Mouse (Mus musculus) A20 (cell line): Measurements from ENCODE around the gene Ahdc1.
"Not testable (repeated sequence)": the region's sequence is repeated elsewhere in the genome, so short reads cannot be mapped to it uniquely, and the experiment has no call there.

ENCODE experiments used
- DNase-seq: peaks from one replicate; pipeline ENCODE4 v3.0.0-alpha.2; 2011; ENCODE audit warnings: low read depth, low spot score

The Ahdc1 gene

GRCm38 (mm10) chr4:132993553-132993952 lies 17.5 kb upstream of the Ahdc1 start:
- no peak for DNase-seq

- DNase-seq = no peak
Measured at GRCm38 (mm10) chr4:132997469-132998237, 13.4 kb upstream of the Ahdc1 start.

GRCm38 (mm10) chr4:133002896-133003295 lies 8.2 kb upstream of the Ahdc1 start:
- no peak for DNase-seq

GRCm38 (mm10) chr4:133003316-133004018 lies 7.6 kb upstream of the Ahdc1 start:
- no peak for DNase-seq

GRCm38 (mm10) chr4:133005233-133005632 lies 5.8 kb upstream of the Ahdc1 start:
- DNase-seq = peak; percentile 71

GRCm38 (mm10) chr4:133005885-133006451 lies 5.1 kb upstream of the Ahdc1 start:
- DNase-seq = not testable (repeated sequence)

- DNase-seq = no peak
Measured at GRCm38 (mm10) chr4:133007513-133008380, 3.3 kb upstream of the Ahdc1 start.

- DNase-seq = peak; percentile 62
Measured at GRCm38 (mm10) chr4:133009131-133009530, 1.9 kb upstream of the Ahdc1 start.

- DNase-seq = no peak
Measured at GRCm38 (mm10) chr4:133009676-133010075, 1.4 kb upstream of the Ahdc1 start.

- DNase-seq = no peak
Measured at GRCm38 (mm10) chr4:133010611-133011010, 449 bp upstream of the Ahdc1 start.

- DNase-seq = no peak
Measured at GRCm38 (mm10) chr4:133011821-133012775, 1.0 kb downstream of the Ahdc1 start.

- peak; percentile 26 for DNase-seq
Measured at GRCm38 (mm10) chr4:133012776-133013265, 1.8 kb downstream of the Ahdc1 start.

GRCm38 (mm10) chr4:133013266-133013891 lies 2.3 kb downstream of the Ahdc1 start:
- DNase-seq = peak; percentile 37

GRCm38 (mm10) chr4:133014088-133014487 lies 3.0 kb downstream of the Ahdc1 start:
- no peak for DNase-seq

GRCm38 (mm10) chr4:133014896-133015709 lies 4.0 kb downstream of the Ahdc1 start:
- no peak for DNase-seq

- no peak for DNase-seq
Measured at GRCm38 (mm10) chr4:133015710-133016651, 4.9 kb downstream of the Ahdc1 start.

GRCm38 (mm10) chr4:133016677-133017415 lies 5.8 kb downstream of the Ahdc1 start:
- DNase-seq = no peak
